Mouse (Mus musculus) liver, embryonic 14.5 days (tissue): ENCODE results near the gene AL731706.1.

Experiments
- CTCF ChIP-seq: IDR thresholded peaks from 2 replicates; pipeline ENCODE4 v1.5.1; 2016; ENCODE audit warnings: antibody characterized with exemption, low read depth, control low read depth
- EP300 ChIP-seq: IDR thresholded peaks from 2 replicates; pipeline ENCODE4 v1.6.1; 2016; ENCODE audit warnings: antibody characterized with exemption, low read depth

GRCm38 (mm10) chr2:136837994-136838393 is 53.2 kb downstream of the AL731706.1 start:
- TF ChIP-seq CTCF (no peak), EP300 (no peak)
